Mouse (Mus musculus) liver, embryonic 13.5 days (tissue): ENCODE measurements at regions not wholly inside any gene's neighbourhood (a gene's known extent, or its start where the extent isn't known, plus 50 kb on each side); places are given as distances from the start of the nearest gene placed in this dataset.

ENCODE experiments used
- ATAC-seq: fragments of 200-750 bp; cut with Nextera tagmentation; 2 replicates; pipeline ENCODE4 v1.8.0; 2017; ENCODE audit warnings: low read depth, mild to moderate bottlenecking, moderate number of reproducible peaks, moderate library complexity
- DNase-seq: peaks from one replicate; pipeline ENCODE4 v3.0.0; 2022
- H3K27ac ChIP-seq: fragments of 300-500 bp; sonication (generic); 2 replicates; pipeline ENCODE4 v1.5.1; 2015; ENCODE audit warnings: moderate library complexity, mild to moderate bottlenecking, inconsistent platforms
- H3K27me3 ChIP-seq: fragments of 300-500 bp; sonication (generic); 2 replicates; pipeline ENCODE4 v1.6.1; 2015; ENCODE audit warnings: mild to moderate bottlenecking, inconsistent platforms
- H3K36me3 ChIP-seq: fragments of 300-500 bp; sonication (generic); 2 replicates; pipeline ENCODE4 v1.6.1; 2015; ENCODE audit warnings: mild to moderate bottlenecking, inconsistent platforms
- H3K4me1 ChIP-seq: fragments of 300-500 bp; sonication (generic); replicated peaks from 2 replicates; pipeline ENCODE4 v1.6.1; 2015; ENCODE audit warnings: inconsistent platforms
- H3K4me2 ChIP-seq: fragments of 300-500 bp; sonication (generic); 2 replicates; pipeline ENCODE4 v1.6.1; 2015; ENCODE audit warnings: inconsistent platforms, mild to moderate bottlenecking, moderate library complexity
- H3K4me3 ChIP-seq: fragments of 300-500 bp; sonication (generic); replicated peaks from 2 replicates; pipeline ENCODE4 v1.5.1; 2015; ENCODE audit warnings: mild to moderate bottlenecking, inconsistent platforms
- H3K9ac ChIP-seq: fragments of 300-500 bp; sonication (generic); 2 replicates; pipeline ENCODE4 v1.6.1; 2015; ENCODE audit warnings: mild to moderate bottlenecking, inconsistent platforms
- H3K9me3 ChIP-seq: fragments of 300-500 bp; sonication (generic); replicated peaks from 2 replicates; pipeline ENCODE4 v1.6.1; 2016; ENCODE audit warnings: inconsistent platforms
- WGBS: fragments of 180-500 bp; shearing (Covaris S2); methylation state at CpG from one replicate; pipeline ENCODE4 v1.1.7; 2015; ENCODE audit not compliant: insufficient replicate concordance; 5-methylcytosine and 5-hydroxymethylcytosine counted together

GRCm38 (mm10) chr9:113601451-113601850 is 106.6 kb downstream of the Pdcd6ip start:
- Histone ChIP-seq H3K36me3 (no peaks in the 10 kb centered on the region), H3K27ac (no peak overlapping the region), H3K4me3 (no peak overlapping the region), H3K27me3 (no peaks in the 10 kb centered on the region), H3K4me1 (no peaks in the 10 kb centered on the region), H3K9ac (no peak overlapping the region), H3K4me2 (no peak overlapping the region), H3K9me3 (no peaks in the 10 kb centered on the region)
- DNase-seq (no peak), ATAC-seq (no peak)
- 20% methylated on average over 5 of the region's 5 CpGs for WGBS

DNA sequence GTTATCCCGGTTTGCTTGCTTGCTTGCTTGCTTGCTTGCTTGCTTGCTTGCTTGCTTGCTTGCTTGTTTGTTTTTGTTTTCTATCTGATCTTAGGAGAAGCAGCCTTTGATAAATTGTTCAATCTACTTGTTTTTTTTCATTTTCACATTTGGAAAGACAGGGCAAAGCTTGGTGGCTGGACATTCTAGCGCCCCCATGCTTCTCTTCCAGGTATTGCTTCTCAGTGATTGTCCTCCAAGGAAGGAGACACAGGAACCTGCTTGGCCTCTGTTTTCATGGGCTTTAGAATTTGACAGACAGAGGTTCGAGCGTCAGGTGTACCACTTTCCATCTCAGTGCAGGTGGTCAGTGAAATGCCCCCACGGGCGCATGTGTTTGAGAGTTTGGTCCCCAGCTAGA is 120.8 kb downstream of the Pdcd6ip start:
- H3K4me3 ChIP-seq, result no peak overlapping the region
- WGBS, result 53% methylated on average over 6 of the region's 6 CpGs
- H3K27ac ChIP-seq, result no peak overlapping the region
- no peaks in the 10 kb centered on the region for H3K27me3 ChIP-seq
- H3K9me3 ChIP-seq, result no peaks in the 10 kb centered on the region
- H3K4me1 ChIP-seq, result no peaks in the 10 kb centered on the region
- no peak overlapping the region for H3K9ac ChIP-seq
- no peaks in the 10 kb centered on the region for H3K36me3 ChIP-seq
- no peak overlapping the region for H3K4me2 ChIP-seq
- ATAC-seq (no peak), DNase-seq (no peak)

DNA sequence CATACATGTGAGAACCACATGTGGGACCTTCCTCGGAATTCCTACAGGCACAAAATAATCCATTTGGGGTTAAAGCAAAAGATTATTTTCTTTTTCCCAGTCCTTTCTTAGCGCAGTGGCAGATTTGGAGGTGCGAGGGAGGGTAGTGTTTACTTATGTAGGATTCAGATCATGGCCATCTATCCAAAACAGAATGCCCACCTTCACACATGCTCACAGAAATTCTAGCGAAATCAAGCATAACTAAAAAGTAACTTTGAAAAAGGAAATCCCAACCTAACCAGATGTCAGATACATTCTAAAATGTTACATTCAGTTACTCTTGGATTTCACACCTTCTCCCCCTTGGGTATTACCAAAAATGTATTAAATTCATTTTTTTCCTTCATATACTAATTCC is 121.6 kb downstream of the Pdcd6ip start:
- H3K4me1 ChIP-seq, result no peaks in the 10 kb centered on the region
- no peaks in the 10 kb centered on the region for H3K9me3 ChIP-seq
- H3K27ac ChIP-seq, result no peak overlapping the region
- H3K9ac ChIP-seq, result no peak overlapping the region
- H3K4me2 ChIP-seq, result no peak overlapping the region
- ATAC-seq (no peak), DNase-seq (no peak)
- no peak overlapping the region for H3K4me3 ChIP-seq
- WGBS, result 77% methylated on average over 4 of the region's 4 CpGs
- no peaks in the 10 kb centered on the region for H3K27me3 ChIP-seq
- H3K36me3 ChIP-seq, result no peaks in the 10 kb centered on the region

DNA sequence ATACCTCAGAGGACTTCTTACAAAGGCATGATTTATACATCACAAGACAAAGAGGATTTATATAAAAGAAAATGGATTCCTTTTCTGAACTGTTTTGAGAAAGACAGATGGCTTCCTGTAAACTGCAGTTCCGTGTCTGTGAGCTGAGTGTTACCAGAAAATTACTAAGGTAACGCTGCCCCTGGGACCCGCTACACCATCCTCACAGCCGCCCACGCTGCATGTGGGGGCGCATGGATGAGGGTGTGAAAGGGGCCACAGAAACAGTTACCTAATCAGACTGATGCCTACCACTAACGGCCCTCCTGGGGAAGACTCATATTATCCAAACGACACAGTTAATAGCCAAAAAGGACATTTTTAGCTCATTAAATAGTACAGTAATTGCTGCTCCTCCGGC is 129.8 kb downstream of the Pdcd6ip start:
- Histone ChIP-seq H3K4me2 (no peak overlapping the region), H3K4me3 (no peak overlapping the region), H3K4me1 (no peaks in the 10 kb centered on the region), H3K36me3 (no peaks in the 10 kb centered on the region), H3K27me3 (no peaks in the 10 kb centered on the region), H3K9ac (no peak overlapping the region), H3K9me3 (no peaks in the 10 kb centered on the region; the same call in 1 of the 2 replicates), H3K27ac (no peak overlapping the region)
- ATAC-seq (no peak), DNase-seq (no peak)
- 72% methylated on average over 9 of the region's 9 CpGs for WGBS

- H3K9me3 ChIP-seq, result no peaks in the 10 kb centered on the region
- no peaks in the 10 kb centered on the region for H3K36me3 ChIP-seq
- H3K9ac ChIP-seq, result no peak overlapping the region
- no peaks in the 10 kb centered on the region for H3K4me1 ChIP-seq
- H3K4me3 ChIP-seq, result no peak overlapping the region
- ATAC-seq, result no peak
- no peak for DNase-seq
- H3K27ac ChIP-seq, result no peak overlapping the region
- WGBS, result 64% methylated on average over 1 of the region's 1 CpGs
- no peaks in the 10 kb centered on the region for H3K27me3 ChIP-seq
- no peak overlapping the region for H3K4me2 ChIP-seq
Observed at GRCm38 (mm10) chr9:113568849-113569248, 139.2 kb downstream of the Pdcd6ip start.

DNA sequence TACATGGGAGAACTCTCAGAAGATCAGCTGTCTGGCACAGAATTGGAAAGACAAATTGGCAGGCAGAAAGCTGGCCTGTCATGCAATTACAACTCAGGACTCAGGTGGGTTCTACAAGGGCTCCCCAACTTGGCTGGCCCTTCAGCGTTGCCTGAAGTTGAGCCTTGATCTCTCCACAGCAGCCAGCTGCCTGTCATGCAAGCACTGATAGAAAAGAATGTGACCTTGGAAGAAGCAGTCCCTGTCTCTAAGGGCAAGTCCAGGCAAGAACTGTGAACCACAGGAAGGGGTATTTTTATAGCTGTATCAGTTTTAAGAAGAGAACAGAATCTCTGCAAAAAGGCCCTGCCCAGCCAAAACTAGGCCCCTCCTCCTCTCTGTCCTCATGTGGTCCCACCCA is 140.4 kb downstream of the Pdcd6ip start:
- no peak overlapping the region for H3K27ac ChIP-seq
- H3K36me3 ChIP-seq, result no peaks in the 10 kb centered on the region
- H3K27me3 ChIP-seq, result no peaks in the 10 kb centered on the region
- H3K4me1 ChIP-seq, result no peaks in the 10 kb centered on the region
- WGBS, result 65% methylated on average over 1 of the region's 1 CpGs
- H3K9ac ChIP-seq, result no peak overlapping the region
- no peak overlapping the region for H3K4me3 ChIP-seq
- DNase-seq (no peak), ATAC-seq (no peak)
- H3K9me3 ChIP-seq, result no peaks in the 10 kb centered on the region
- H3K4me2 ChIP-seq, result no peak overlapping the region

DNA sequence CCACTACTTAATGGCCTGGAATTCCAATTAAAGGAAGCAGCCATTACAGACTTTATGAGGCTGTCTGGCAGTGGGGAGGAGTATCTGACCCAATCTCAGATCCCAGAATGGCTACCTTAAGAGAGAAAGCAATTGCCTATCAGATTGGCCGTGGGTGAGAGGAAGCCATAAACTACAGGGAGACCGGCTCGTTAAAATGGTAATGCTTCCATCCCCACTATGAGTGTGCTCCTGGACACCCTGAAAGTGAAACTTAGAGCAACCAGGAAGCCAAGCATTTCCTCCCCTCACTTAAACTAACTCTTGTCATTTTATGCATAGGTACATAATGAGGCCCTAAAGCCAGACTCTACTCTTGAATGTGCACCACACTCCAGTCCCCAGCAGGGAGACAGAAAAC is 141.4 kb downstream of the Pdcd6ip start:
- ATAC-seq (no peak), DNase-seq (no peak)

DNA sequence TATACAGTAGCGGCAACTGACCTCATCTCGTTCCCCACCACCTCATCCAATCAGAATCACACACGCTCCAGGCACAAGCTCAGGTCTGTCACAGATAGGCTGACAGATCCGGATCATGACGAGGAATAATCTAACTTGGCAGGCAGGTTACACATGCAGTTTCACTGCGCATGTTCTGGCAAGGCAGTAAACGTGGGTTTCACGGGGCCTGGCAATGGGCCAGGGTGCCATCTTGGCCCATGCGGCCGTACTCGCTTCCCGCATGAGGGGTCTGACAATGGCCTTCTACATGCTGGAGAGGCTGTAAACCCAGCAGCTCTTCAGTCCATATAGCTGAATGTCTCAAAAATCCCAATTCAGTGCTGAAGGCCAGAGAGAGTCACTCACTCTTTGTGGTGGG is 154.1 kb downstream of the Pdcd6ip start:
- H3K4me1 ChIP-seq, result no peaks in the 10 kb centered on the region
- H3K4me2 ChIP-seq, result no peak overlapping the region
- DNase-seq (no peak), ATAC-seq (no peak)
- H3K27me3 ChIP-seq, result no peaks in the 10 kb centered on the region
- no peaks in the 10 kb centered on the region for H3K36me3 ChIP-seq
- WGBS, result 87% methylated on average over 12 of the region's 12 CpGs
- H3K4me3 ChIP-seq, result no peak overlapping the region
- no peaks in the 10 kb centered on the region for H3K9me3 ChIP-seq
- no peak overlapping the region for H3K9ac ChIP-seq
- no peak overlapping the region for H3K27ac ChIP-seq

More for the DNA sequence above, 141.4 kb downstream of the Pdcd6ip start:
- H3K36me3 ChIP-seq, result no peaks in the 10 kb centered on the region
- no peak overlapping the region for H3K27ac ChIP-seq
- no peak overlapping the region for H3K4me3 ChIP-seq
- H3K4me2 ChIP-seq, result no peak overlapping the region
- H3K4me1 ChIP-seq, result no peaks in the 10 kb centered on the region
- H3K27me3 ChIP-seq, result no peaks in the 10 kb centered on the region
- no peaks in the 10 kb centered on the region for H3K9me3 ChIP-seq
- no peak overlapping the region for H3K9ac ChIP-seq
- 43% methylated on average over 3 of the region's 3 CpGs for WGBS

DNA sequence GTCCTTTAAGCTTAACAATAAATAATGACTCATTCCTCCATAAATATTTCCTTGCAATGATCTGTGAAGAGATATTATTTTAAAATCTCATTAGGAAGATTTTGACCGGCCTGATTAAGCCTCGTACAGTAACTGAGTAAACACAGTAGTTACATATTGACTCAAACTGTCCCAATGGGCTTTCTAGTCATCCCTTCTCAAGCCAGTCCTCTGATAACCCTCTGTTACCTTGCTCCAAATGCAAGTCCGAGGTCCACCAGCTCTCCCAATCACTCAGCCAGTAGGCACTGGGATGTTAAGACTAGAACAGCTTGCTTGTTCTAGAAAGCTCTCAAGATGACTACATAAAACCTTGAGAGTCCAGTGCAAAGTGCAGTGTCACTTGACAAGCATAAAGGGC is 160.6 kb downstream of the Pdcd6ip start:
- Histone ChIP-seq H3K9ac (no peak overlapping the region), H3K9me3 (no peaks in the 10 kb centered on the region), H3K27me3 (no peaks in the 10 kb centered on the region), H3K4me2 (no peak overlapping the region), H3K27ac (no peak overlapping the region), H3K36me3 (no peaks in the 10 kb centered on the region), H3K4me3 (no peak overlapping the region), H3K4me1 (no peaks in the 10 kb centered on the region)
- WGBS, result 59% methylated on average over 3 of the region's 3 CpGs
- ATAC-seq (no peak), DNase-seq (no peak)

DNA sequence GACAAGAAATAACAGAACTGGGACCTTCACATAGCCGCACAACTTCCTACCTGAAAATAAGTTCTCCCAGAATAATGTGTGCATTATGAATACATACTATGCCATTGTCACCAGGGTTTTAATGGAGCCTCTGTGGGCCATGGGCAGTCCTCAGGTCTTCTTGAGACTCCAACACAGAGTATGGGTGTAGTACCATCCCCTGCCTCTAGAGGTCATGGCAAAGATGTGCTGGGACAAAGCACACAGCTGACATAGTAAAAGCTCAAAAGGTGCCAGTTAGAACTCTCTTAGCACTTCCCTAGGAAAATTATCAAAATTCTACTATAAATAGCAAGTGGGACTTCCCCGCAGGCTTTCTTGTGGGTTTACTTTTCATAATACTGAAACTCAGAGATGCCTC is 179.5 kb downstream of the Pdcd6ip start:
- H3K36me3 ChIP-seq, result no peaks in the 10 kb centered on the region
- H3K9ac ChIP-seq, result no peak overlapping the region
- peaks cover 3% of the 10 kb centered on the region; the same call in 1 of the 2 replicates for H3K9me3 ChIP-seq
- H3K4me1 ChIP-seq, result no peaks in the 10 kb centered on the region
- no peak overlapping the region for H3K4me2 ChIP-seq
- no peaks in the 10 kb centered on the region for H3K27me3 ChIP-seq
- no peak for ATAC-seq
- no peak for DNase-seq
- H3K4me3 ChIP-seq, result no peak overlapping the region
- WGBS, result 58% methylated on average over 2 of the region's 2 CpGs
- H3K27ac ChIP-seq, result no peak overlapping the region

DNA sequence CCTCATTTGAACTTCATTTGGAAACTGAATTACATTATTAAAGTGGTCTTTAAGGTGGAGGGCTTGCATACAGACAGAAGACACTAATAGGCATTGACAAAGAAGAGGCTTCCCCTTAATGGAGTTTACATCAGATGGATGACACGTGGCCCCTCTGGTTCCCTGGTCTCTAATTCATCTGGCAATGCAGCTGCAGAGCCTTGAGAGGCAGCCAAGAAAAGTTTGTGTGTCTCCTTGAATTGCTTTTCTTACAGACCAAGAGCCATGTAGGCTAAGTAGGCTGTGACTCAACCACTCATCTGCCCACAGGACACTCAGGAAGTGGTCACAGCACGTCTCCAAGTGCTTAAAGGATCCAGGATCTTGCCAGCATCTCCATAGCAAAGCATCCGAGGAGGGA is 183.8 kb downstream of the Pdcd6ip start:
- ATAC-seq, result no peak
- Histone ChIP-seq H3K4me2 (no peak overlapping the region), H3K4me3 (no peak overlapping the region), H3K9ac (no peak overlapping the region), H3K27ac (no peak overlapping the region), H3K27me3 (no peaks in the 10 kb centered on the region), H3K4me1 (no peaks in the 10 kb centered on the region), H3K9me3 (peaks cover 3% of the 10 kb centered on the region; the same call in 1 of the 2 replicates), H3K36me3 (no peaks in the 10 kb centered on the region)
- 29% methylated on average over 3 of the region's 3 CpGs for WGBS
- DNase-seq, result no peak

GRCm38 (mm10) chr9:113523173-113523572 is 184.9 kb downstream of the Pdcd6ip start:
- DNase-seq (no peak), ATAC-seq (no peak)
- no peak overlapping the region for H3K4me2 ChIP-seq
- H3K9me3 ChIP-seq, result peaks cover 3% of the 10 kb centered on the region; the same call in 1 of the 2 replicates
- 72% methylated on average over 2 of the region's 2 CpGs for WGBS
- H3K4me1 ChIP-seq, result no peaks in the 10 kb centered on the region
- no peaks in the 10 kb centered on the region for H3K36me3 ChIP-seq
- H3K4me3 ChIP-seq, result no peak overlapping the region
- no peak overlapping the region for H3K27ac ChIP-seq
- no peak overlapping the region for H3K9ac ChIP-seq
- H3K27me3 ChIP-seq, result no peaks in the 10 kb centered on the region
